Mouse (Mus musculus) heart, embryonic 16.5 days (tissue): ENCODE data around the gene Cd72. TPM values are rescaled to one million over a fixed set of nuclear protein-coding genes. Genes with fewer than 3 reads are reported as not detected.

Experiments used
- ATAC-seq: fragments of 200-750 bp; cut with Nextera tagmentation; replicated peaks from 2 replicates; pipeline ENCODE4 v1.8.0; 2017; ENCODE audit warnings: moderate number of reproducible peaks; ENCODE audit not compliant: insufficient read depth, low FRiP score; ENCODE audit errors: extremely low read depth
- H3K27ac ChIP-seq: fragments of 300-500 bp; sonication (generic); 2 replicates; pipeline ENCODE4 v1.5.1; 2014; ENCODE audit warnings: mild to moderate bottlenecking, low read length, control low read depth, moderate library complexity
- H3K27me3 ChIP-seq: fragments of 300-500 bp; sonication (generic); 2 replicates; pipeline ENCODE4 v1.6.1; 2014; ENCODE audit warnings: low read length, mixed read lengths; ENCODE audit not compliant: control insufficient read depth, insufficient read depth
- H3K36me3 ChIP-seq: fragments of 300-500 bp; sonication (generic); 2 replicates; pipeline ENCODE4 v1.6.1; 2014; ENCODE audit not compliant: control insufficient read depth, insufficient read depth
- H3K4me1 ChIP-seq: fragments of 300-500 bp; sonication (generic); 2 replicates; pipeline ENCODE4 v1.6.1; 2014; ENCODE audit warnings: low read length, mixed read lengths; ENCODE audit not compliant: control insufficient read depth, insufficient read depth
- H3K4me2 ChIP-seq: fragments of 300-500 bp; sonication (generic); 2 replicates; pipeline ENCODE4 v1.6.1; 2014; ENCODE audit warnings: low read depth, mild to moderate bottlenecking, control low read depth, low read length
- H3K4me3 ChIP-seq: fragments of 300-500 bp; sonication (generic); 2 replicates; pipeline ENCODE4 v1.5.1; 2014; ENCODE audit warnings: mild to moderate bottlenecking, control low read depth, low read length
- H3K9ac ChIP-seq: fragments of 300-500 bp; sonication (generic); 2 replicates; pipeline ENCODE4 v1.6.1; 2014; ENCODE audit warnings: low read length, control low read depth
- H3K9me3 ChIP-seq: fragments of 300-500 bp; sonication (generic); replicated peaks from 2 replicates; pipeline ENCODE4 v1.6.1; 2016; ENCODE audit warnings: low read length; ENCODE audit not compliant: control insufficient read depth
- WGBS: fragments of 180-500 bp; shearing (Covaris S2); extraction: QIAGEN DNeasy Blood & Tissue Kit; methylation state at CpG from one replicate; pipeline ENCODE4 v1.1.7; 2014; 5-methylcytosine and 5-hydroxymethylcytosine counted together
- polyA plus RNA-seq: library from polyadenylated mRNA; unstranded; fragments of >200 nt; fragmentation: Nextera tagmentation; extraction: Ambion mirVana; gene quantifications from 2 replicates; pipeline ENCODE4 v1.2.1, GENCODE M21; 2015

The Cd72 gene
- polyA plus RNA-seq, 1 experiment from 2014 or later = 4.3 TPM

- Histone ChIP-seq H3K4me2 (peak overlapping the region; percentile 26), H3K4me3 (peak overlapping the region; percentile 0; the same call in 1 of the 2 replicates), H3K27me3 (no peaks in the 10 kb centered on the region), H3K27ac (no peak overlapping the region), H3K9me3 (no peaks in the 10 kb centered on the region; the same call in 1 of the 2 replicates), H3K4me1 (peaks cover 4% of the 10 kb centered on the region; the same call in 1 of the 2 replicates), H3K9ac (0 out of 2 replicates have a peak overlapping the region, but pooled peaks have one; percentile 21), H3K36me3 (no peaks in the 10 kb centered on the region)
- no peak for ATAC-seq
- 57% methylated on average over 10 of the region's 10 CpGs for WGBS
Measured at GRCm38 (mm10) chr4:43482591-43482990, 28.2 kb upstream of the Cd72 start.

DNA sequence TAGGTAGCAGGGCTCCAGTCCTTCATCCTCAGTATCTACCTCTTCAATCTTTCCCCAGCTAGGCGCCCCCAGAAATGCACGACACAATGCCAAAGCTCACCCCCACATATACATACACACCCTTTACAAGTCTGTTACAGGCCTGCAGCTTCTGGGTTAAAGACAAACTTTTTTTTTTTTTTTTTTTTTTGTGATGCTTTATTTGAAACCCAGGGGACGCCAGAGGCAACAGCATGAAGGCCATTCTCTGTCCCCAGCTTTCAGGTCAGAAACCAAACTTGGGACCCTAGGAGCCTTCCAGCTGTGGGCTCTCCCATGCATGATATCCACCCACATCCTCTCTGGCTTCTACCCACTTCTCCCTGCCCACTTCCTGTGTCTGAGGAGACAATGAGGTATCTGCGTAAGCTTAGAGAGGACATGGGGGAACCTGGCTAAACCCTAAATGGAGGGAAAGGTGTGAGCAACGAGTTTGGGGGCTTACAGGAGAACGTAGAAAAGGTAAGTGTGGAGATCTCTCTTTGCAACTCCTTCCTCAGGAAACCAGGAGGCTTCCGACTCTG is 27.5 kb upstream of the Cd72 start:
- WGBS = 49% methylated on average over 7 of the region's 7 CpGs
- no peak overlapping the region for H3K27ac ChIP-seq
- ATAC-seq = no peak

GRCm38 (mm10) chr4:43480985-43481384 is 26.6 kb upstream of the Cd72 start:
- no peak for ATAC-seq
- H3K9ac ChIP-seq = no peak overlapping the region
- no peaks in the 10 kb centered on the region; the same call in 1 of the 2 replicates for H3K9me3 ChIP-seq
- H3K27me3 ChIP-seq = no peaks in the 10 kb centered on the region
- WGBS = 76% methylated on average over 5 of the region's 5 CpGs
- H3K27ac ChIP-seq = no peak overlapping the region
- H3K36me3 ChIP-seq = no peaks in the 10 kb centered on the region
- no peak overlapping the region for H3K4me2 ChIP-seq
- H3K4me1 ChIP-seq = peaks cover 4% of the 10 kb centered on the region; the same call in 1 of the 2 replicates
- no peak overlapping the region for H3K4me3 ChIP-seq

More for the DNA sequence above, 27.5 kb upstream of the Cd72 start:
- H3K9me3 ChIP-seq = no peaks in the 10 kb centered on the region; the same call in 1 of the 2 replicates
- H3K36me3 ChIP-seq = no peaks in the 10 kb centered on the region
- no peak overlapping the region for H3K9ac ChIP-seq
- no peaks in the 10 kb centered on the region for H3K27me3 ChIP-seq
- H3K4me2 ChIP-seq = peak overlapping the region; percentile 26
- no peak overlapping the region; the same call in 1 of the 2 replicates for H3K4me3 ChIP-seq
- peaks cover 4% of the 10 kb centered on the region; the same call in 1 of the 2 replicates for H3K4me1 ChIP-seq

- H3K9me3 ChIP-seq = no peaks in the 10 kb centered on the region
- no peaks in the 10 kb centered on the region for H3K27me3 ChIP-seq
- no peak overlapping the region for H3K9ac ChIP-seq
- peak overlapping the region; percentile 58 for H3K4me2 ChIP-seq
- ATAC-seq = no peak
- whole genome bisulfite sequencing = 47% methylated on average over 24 of the region's 24 CpGs
- no peak overlapping the region for H3K4me3 ChIP-seq
- H3K4me1 ChIP-seq = peaks cover 4% of the 10 kb centered on the region; the same call in 1 of the 2 replicates
- no peaks in the 10 kb centered on the region for H3K36me3 ChIP-seq
- no peak overlapping the region for H3K27ac ChIP-seq
Measured at GRCm38 (mm10) chr4:43478906-43479832, 24.7 kb upstream of the Cd72 start.

- Histone ChIP-seq H3K9ac (peak overlapping the region; percentile 58), H3K4me3 (peak overlapping the region; percentile 43), H3K27me3 (no peaks in the 10 kb centered on the region), H3K27ac (peak overlapping the region; percentile 62), H3K36me3 (no peaks in the 10 kb centered on the region), H3K4me2 (peak overlapping the region; percentile 58), H3K4me1 (peaks cover 4% of the 10 kb centered on the region; the same call in 1 of the 2 replicates), H3K9me3 (no peaks in the 10 kb centered on the region)
- WGBS = 44% methylated on average over 8 of the region's 8 CpGs
- 0 out of 2 replicates have a peak, but pooled peaks have one; percentile 7 for ATAC-seq
Measured at GRCm38 (mm10) chr4:43478534-43478858, 24.1 kb upstream of the Cd72 start.

- peak overlapping the region; percentile 58 for H3K9ac ChIP-seq
- H3K4me3 ChIP-seq = peak overlapping the region; percentile 43
- WGBS = 16% methylated on average over 11 of the region's 11 CpGs
- peak overlapping the region; percentile 58 for H3K4me2 ChIP-seq
- peak; percentile 91 for ATAC-seq
- no peaks in the 10 kb centered on the region for H3K9me3 ChIP-seq
- H3K4me1 ChIP-seq = peaks cover 4% of the 10 kb centered on the region; the same call in 1 of the 2 replicates
- H3K27me3 ChIP-seq = no peaks in the 10 kb centered on the region
- peak overlapping the region; percentile 62 for H3K27ac ChIP-seq
- H3K36me3 ChIP-seq = no peaks in the 10 kb centered on the region
Measured at GRCm38 (mm10) chr4:43477857-43478533, 23.6 kb upstream of the Cd72 start.

DNA sequence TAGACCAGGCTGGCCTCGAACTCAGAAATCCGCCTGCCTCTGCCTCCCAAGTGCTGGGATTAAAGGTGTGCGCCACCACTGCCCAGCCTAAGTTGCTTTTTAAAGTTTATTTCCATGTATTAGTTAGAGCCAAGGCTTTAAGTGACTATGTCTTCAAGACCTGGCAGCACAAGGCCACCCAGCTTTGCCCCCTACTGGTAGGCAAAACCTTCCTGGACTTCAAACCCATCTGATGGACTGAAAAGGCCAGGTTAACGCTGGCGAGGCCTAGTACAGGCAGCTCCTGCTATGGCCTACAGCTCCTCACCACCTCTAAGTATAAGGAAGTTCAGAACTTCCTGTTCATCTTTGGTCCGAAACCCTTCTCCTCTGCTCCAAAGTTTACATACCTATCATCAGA is 22.2 kb upstream of the Cd72 start:
- Histone ChIP-seq H3K4me3 (no peak overlapping the region), H3K4me2 (no peak overlapping the region), H3K4me1 (peaks cover 4% of the 10 kb centered on the region; the same call in 1 of the 2 replicates), H3K27ac (no peak overlapping the region), H3K9me3 (no peaks in the 10 kb centered on the region), H3K27me3 (no peaks in the 10 kb centered on the region), H3K9ac (no peak overlapping the region), H3K36me3 (no peaks in the 10 kb centered on the region)
- ATAC-seq = no peak
- 87% methylated on average over 6 of the region's 6 CpGs for WGBS

DNA sequence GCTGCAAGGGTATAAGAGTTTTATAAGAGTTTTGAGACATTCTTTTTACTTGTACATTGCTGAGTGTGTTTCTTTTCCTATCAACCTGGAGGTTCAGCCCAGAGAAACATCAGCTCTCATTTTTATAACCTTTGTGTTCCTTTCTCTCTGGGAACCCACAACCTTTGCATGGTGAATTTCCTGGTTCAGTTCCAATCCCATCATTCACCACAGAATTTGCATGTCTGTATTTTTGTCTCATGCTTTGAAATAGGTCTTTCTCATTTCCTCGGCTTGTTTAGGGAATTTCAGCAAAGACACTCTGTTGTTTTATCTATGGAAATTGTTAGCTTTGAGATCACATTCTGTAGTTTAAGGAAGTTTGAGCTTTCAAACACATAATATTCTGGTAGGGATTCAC is 19.2 kb upstream of the Cd72 start:
- Histone ChIP-seq H3K9me3 (no peaks in the 10 kb centered on the region), H3K27ac (no peak overlapping the region), H3K4me1 (peaks cover 4% of the 10 kb centered on the region; the same call in 1 of the 2 replicates), H3K36me3 (no peaks in the 10 kb centered on the region), H3K27me3 (no peaks in the 10 kb centered on the region), H3K4me3 (no peak overlapping the region), H3K4me2 (no peak overlapping the region), H3K9ac (no peak overlapping the region)
- 50% methylated on average over 1 of the region's 1 CpGs for WGBS
- no peak for ATAC-seq
